Comparison of ENCODE assay signal across 23 mouse cellular contexts in genomic region chr4:33661862-33662261, GRCm38 (mm10).
DNase-seq lines count a peak whose midpoint lies in the region; ATAC-seq and TF ChIP-seq lines count a peak whose summit lies in the region.
"Had no signal": no experiment of that assay in that cellular context is flagged by ENCODE, and none has a peak within 500 bp of the region (broad histone marks: within the 10 kb centered on the region; RNA-seq: fewer than 3 reads in every experiment).

No protein-coding gene starts in this region.

- DNase-seq in stomach, postnatal 0 days (ENCODE audit: low spot score), result no peak
- DNase-seq in liver, embryonic 14.5 days (ENCODE audit: low read depth in 3 of 3, low spot score in 3 of 3), result peak; percentile 57 to 67 (median 59)
- DNase-seq in frontal cortex, postnatal 10 days (ENCODE audit: low spot score in 2 of 2), result no peak
- no peak for DNase-seq in forebrain, postnatal 0 days
- no peak for DNase-seq in right cerebral cortex, postnatal 25 days
- DNase-seq: adrenal gland, postnatal 14 days; cerebellum, adult 2 months; cerebellum, postnatal 36 days; gastrocnemius, postnatal 25 days; kidney, adult 18-20 months; kidney, postnatal 10 days; left cerebral cortex, postnatal 4 days; lung, postnatal 14 days; right cerebral cortex, postnatal 4 days; thymus, adult 18-20 months had no signal

- no peaks in the 10 kb centered on the region for H3K9me3 ChIP-seq in stomach, embryonic 15.5 days
- H3K9me3 ChIP-seq in stomach, postnatal 0 days (ENCODE audit: control insufficient read depth, low read length), result no peaks in the 10 kb centered on the region
- no peaks in the 10 kb centered on the region for H3K9me3 ChIP-seq in liver, embryonic 14.5 days (ENCODE audit: control insufficient read depth, low read length)
- no peaks in the 10 kb centered on the region for H3K9me3 ChIP-seq in forebrain, postnatal 0 days (ENCODE audit: low read length)
- H3K9me3 ChIP-seq: embryonic facial prominence, embryonic 15.5 days; forebrain, embryonic 12.5 days had no signal

- no peaks in the 10 kb centered on the region for H3K36me3 ChIP-seq in stomach, embryonic 15.5 days
- no peaks in the 10 kb centered on the region for H3K36me3 ChIP-seq in stomach, postnatal 0 days (ENCODE audit: control insufficient read depth, insufficient read depth, low read length)
- no peaks in the 10 kb centered on the region for H3K36me3 ChIP-seq in liver, embryonic 14.5 days (replicated peaks; ENCODE audit: control insufficient read depth, insufficient read depth, low read depth)
- no peaks in the 10 kb centered on the region for H3K36me3 ChIP-seq in forebrain, postnatal 0 days (ENCODE audit: insufficient read depth)
- H3K36me3 ChIP-seq: embryonic facial prominence, embryonic 15.5 days; forebrain, embryonic 12.5 days had no signal

- H3K9ac ChIP-seq in stomach, embryonic 15.5 days, result no peak overlapping the region
- no peak overlapping the region for H3K9ac ChIP-seq in stomach, postnatal 0 days (ENCODE audit: low read length)
- no peak overlapping the region for H3K9ac ChIP-seq in liver, embryonic 14.5 days (replicated peaks)
- no peak overlapping the region for H3K9ac ChIP-seq in forebrain, postnatal 0 days
- H3K9ac ChIP-seq: embryonic facial prominence, embryonic 15.5 days; forebrain, embryonic 12.5 days had no signal

- no peak for TF ChIP-seq CTCF in stomach, postnatal 0 days (IDR thresholded peaks at IDR 0.05; ENCODE audit: low read depth)
- no peak for TF ChIP-seq CTCF in liver, embryonic 14.5 days (IDR thresholded peaks at IDR 0.05; ENCODE audit: low read depth)
- no peak for TF ChIP-seq CTCF in forebrain, postnatal 0 days (IDR thresholded peaks at IDR 0.05; ENCODE audit: low read depth)

- H3K4me2 ChIP-seq in stomach, embryonic 15.5 days, result no peak overlapping the region
- H3K4me2 ChIP-seq in stomach, postnatal 0 days (replicated peaks; ENCODE audit: low read depth), result no peak overlapping the region
- H3K4me2 ChIP-seq in liver, embryonic 14.5 days (ENCODE audit: low read depth), result peak overlapping the region; percentile 42
- H3K4me2 ChIP-seq in forebrain, postnatal 0 days (ENCODE audit: low read depth), result no peak overlapping the region
- H3K4me2 ChIP-seq: embryonic facial prominence, embryonic 15.5 days; forebrain, embryonic 12.5 days had no signal

- 77% methylated on average over 3 of the region's 3 CpGs for WGBS in stomach, embryonic 15.5 days
- WGBS in stomach, postnatal 0 days, result 72% methylated on average over 3 of the region's 3 CpGs
- 63% methylated on average over 3 of the region's 3 CpGs for WGBS in liver, embryonic 14.5 days (ENCODE audit: insufficient replicate concordance)
- 85% methylated on average over 3 of the region's 3 CpGs for WGBS in forebrain, postnatal 0 days

- H3K4me1 ChIP-seq in stomach, embryonic 15.5 days, result 0 out of 2 replicates have a peak, but pooled peaks cover 4% of the 10 kb centered on the region
- H3K4me1 ChIP-seq in stomach, postnatal 0 days (replicated peaks; ENCODE audit: control insufficient read depth, insufficient read depth), result no peaks in the 10 kb centered on the region
- peaks cover 17 to 26% of the 10 kb centered on the region in 2 experiments for H3K4me1 ChIP-seq in liver, embryonic 14.5 days (replicated peaks; ENCODE audit: control insufficient read depth in 2 of 2, insufficient read depth in 2 of 2, low read length in 1 of 2)
- H3K4me1 ChIP-seq in forebrain, postnatal 0 days (ENCODE audit: insufficient read depth), result peaks cover 12% of the 10 kb centered on the region; the same call in 1 of the 2 replicates

- H3K27ac ChIP-seq in stomach, embryonic 15.5 days, result no peak overlapping the region
- H3K27ac ChIP-seq in stomach, postnatal 0 days (replicated peaks), result no peak overlapping the region
- no peak overlapping the region for H3K27ac ChIP-seq in liver, embryonic 14.5 days
- no peak overlapping the region for H3K27ac ChIP-seq in forebrain, postnatal 0 days (ENCODE audit: low read depth, low read length)
- H3K27ac ChIP-seq: embryonic facial prominence, embryonic 15.5 days; forebrain, embryonic 12.5 days had no signal

- TF ChIP-seq EP300 in stomach, postnatal 0 days (optimal IDR thresholded peaks at IDR 0.05), result no peak
- peak; percentile 45 for TF ChIP-seq EP300 in liver, embryonic 14.5 days (IDR thresholded peaks at IDR 0.05; ENCODE audit: low read depth)

- no peaks in the 10 kb centered on the region for H3K27me3 ChIP-seq in stomach, embryonic 15.5 days (replicated peaks)
- no peaks in the 10 kb centered on the region for H3K27me3 ChIP-seq in stomach, postnatal 0 days (ENCODE audit: control insufficient read depth, insufficient read depth, low read length)
- no peaks in the 10 kb centered on the region for H3K27me3 ChIP-seq in liver, embryonic 14.5 days (ENCODE audit: control insufficient read depth, insufficient read depth, low read length)
- no peaks in the 10 kb centered on the region for H3K27me3 ChIP-seq in forebrain, postnatal 0 days (ENCODE audit: insufficient read depth, low read length)
- H3K27me3 ChIP-seq: embryonic facial prominence, embryonic 15.5 days; forebrain, embryonic 12.5 days; megakaryocyte, embryonic 14.5 days; Patski had no signal

- ATAC-seq in stomach, embryonic 15.5 days (ENCODE audit: insufficient read depth, low FRiP score, low read depth), result peak; percentile 57; the same call in 1 of the 2 replicates
- no peak for ATAC-seq in stomach, postnatal 0 days (ENCODE audit: low FRiP score, low TSS enrichment)
- ATAC-seq in erythroblast, adult 5-6 weeks (replicated peaks; ENCODE audit: low FRiP score, poor library complexity, severe bottlenecking), result peak; percentile 92
- peak; percentile 88 for ATAC-seq in liver, embryonic 14.5 days (ENCODE audit: insufficient read depth)
- ATAC-seq in forebrain, postnatal 0 days, result no peak
- ATAC-seq: activated CD4-positive, CD25-positive, alpha-beta regulatory T cell, adult 4 months; hindbrain, embryonic 16.5 days; Patski had no signal

- H3K4me3 ChIP-seq in stomach, embryonic 15.5 days (replicated peaks), result no peak overlapping the region
- H3K4me3 ChIP-seq in stomach, postnatal 0 days (ENCODE audit: low read depth, low read length), result no peak overlapping the region
- H3K4me3 ChIP-seq in liver, embryonic 14.5 days (ENCODE audit: insufficient read depth in 1 of 2, low read depth in 2 of 2, low read length in 2 of 2), result no peak overlapping the region
- H3K4me3 ChIP-seq in forebrain, postnatal 0 days (ENCODE audit: low read depth, low read length), result no peak overlapping the region
- H3K4me3 ChIP-seq: embryonic facial prominence, embryonic 15.5 days; forebrain, embryonic 12.5 days; megakaryocyte, embryonic 14.5 days had no signal

Comparison
In these comparisons a context has a peak if more than half of its experiments do, and no peak if none do; other contexts are left out.
1. ATAC-seq: peak in stomach, embryonic 15.5 days (single experiment), erythroblast, adult 5-6 weeks (single experiment) and liver, embryonic 14.5 days (single experiment); none in stomach, postnatal 0 days (single experiment) and forebrain, postnatal 0 days (single experiment).
2. DNase-seq: peak in liver, embryonic 14.5 days (3 of 3); none in stomach, postnatal 0 days (single experiment), frontal cortex, postnatal 10 days (0 of 2), forebrain, postnatal 0 days (single experiment) and right cerebral cortex, postnatal 25 days (single experiment).